Mouse (Mus musculus) stomach, postnatal 0 days (tissue): Measurements from ENCODE around the gene Man2a2. TPM values are rescaled to one million over a fixed set of nuclear protein-coding genes. Genes with fewer than 3 reads are reported as not detected.

Source experiments
- ATAC-seq: fragments of 200-750 bp; cut with Nextera tagmentation; 2 replicates; pipeline ENCODE4 v1.8.0; 2017; ENCODE audit not compliant: low FRiP score, low TSS enrichment
- DNase-seq: peaks from one replicate; pipeline ENCODE4 v3.0.0-alpha.2; 2016; ENCODE audit warnings: low spot score
- H3K27ac ChIP-seq: fragments of 300-500 bp; sonication (generic); replicated peaks from 2 replicates; pipeline ENCODE4 v1.5.1; 2014; ENCODE audit warnings: mild to moderate bottlenecking, control low read depth
- H3K27me3 ChIP-seq: fragments of 300-500 bp; sonication (generic); 2 replicates; pipeline ENCODE4 v1.6.1; 2014; ENCODE audit warnings: low read length; ENCODE audit not compliant: control insufficient read depth, insufficient read depth
- H3K36me3 ChIP-seq: fragments of 300-500 bp; sonication (generic); 2 replicates; pipeline ENCODE4 v1.6.1; 2014; ENCODE audit warnings: low read length, mixed read lengths; ENCODE audit not compliant: control insufficient read depth, insufficient read depth
- H3K4me1 ChIP-seq: fragments of 300-500 bp; sonication (generic); replicated peaks from 2 replicates; pipeline ENCODE4 v1.6.1; 2014; ENCODE audit warnings: antibody characterized with exemption; ENCODE audit not compliant: control insufficient read depth, insufficient read depth
- H3K4me2 ChIP-seq: fragments of 300-500 bp; sonication (generic); replicated peaks from 2 replicates; pipeline ENCODE4 v1.6.1; 2014; ENCODE audit warnings: low read depth, mild to moderate bottlenecking, control low read depth, moderate library complexity
- H3K4me3 ChIP-seq: fragments of 300-500 bp; sonication (generic); 2 replicates; pipeline ENCODE4 v1.5.1; 2014; ENCODE audit warnings: low read depth, low read length, control low read depth
- H3K9ac ChIP-seq: fragments of 300-500 bp; sonication (generic); 2 replicates; pipeline ENCODE4 v1.6.1; 2014; ENCODE audit warnings: mild to moderate bottlenecking, low read length, control low read depth, mixed read lengths
- H3K9me3 ChIP-seq: fragments of 300-500 bp; sonication (generic); 2 replicates; pipeline ENCODE4 v1.6.1; 2016; ENCODE audit warnings: low read length; ENCODE audit not compliant: control insufficient read depth
- CTCF ChIP-seq: IDR thresholded peaks from 2 replicates; pipeline ENCODE4 v1.5.1; 2016; ENCODE audit warnings: antibody characterized with exemption, low read depth, mild to moderate bottlenecking, moderate library complexity
- EP300 ChIP-seq: optimal IDR thresholded peaks from 2 replicates; pipeline ENCODE3; 2016; ENCODE audit warnings: antibody characterized with exemption
- WGBS: fragments of 180-500 bp; shearing (Covaris S2); extraction: QIAGEN DNeasy Blood & Tissue Kit; methylation state at CpG from one replicate; pipeline ENCODE4 v1.1.7; 2014; 5-methylcytosine and 5-hydroxymethylcytosine counted together
- polyA plus RNA-seq: library from polyadenylated mRNA; unstranded; fragments of >200 nt; fragmentation: Nextera tagmentation; extraction: Ambion mirVana; gene quantifications from 2 replicates; pipeline ENCODE4 v1.2.1, GENCODE M21; 2015

Man2a2 gene
- polyA plus RNA-seq, 1 experiment from 2014 or later: 3.6 TPM

GRCm38 (mm10) chr7:80339371-80339770, 31.8 kb downstream of the Man2a2 start:
- Histone ChIP-seq H3K4me2 (peak overlapping the region; percentile 79), H3K27ac (peak overlapping the region; percentile 69), H3K4me1 (peaks cover 7% of the 10 kb centered on the region; the same call in 1 of the 2 replicates), H3K36me3 (peaks cover 21% of the 10 kb centered on the region), H3K27me3 (no peaks in the 10 kb centered on the region), H3K9me3 (no peaks in the 10 kb centered on the region), H3K9ac (peak overlapping the region; percentile 71), H3K4me3 (peak overlapping the region; percentile 59)
- WGBS: 8% methylated on average over 17 of the region's 17 CpGs
- ATAC-seq (no peak), DNase-seq (peak; percentile 53)
- TF ChIP-seq EP300 (no peak), CTCF (no peak)

GRCm38 (mm10) chr7:80336932-80337331, 34.2 kb downstream of the Man2a2 start:
- Histone ChIP-seq H3K4me3 (no peak overlapping the region), H3K27ac (0 out of 2 replicates have a peak overlapping the region, but pooled peaks have one; percentile 8), H3K27me3 (no peaks in the 10 kb centered on the region), H3K9ac (no peak overlapping the region), H3K4me1 (peaks cover 7% of the 10 kb centered on the region; the same call in 1 of the 2 replicates), H3K9me3 (no peaks in the 10 kb centered on the region), H3K36me3 (peaks cover 39% of the 10 kb centered on the region), H3K4me2 (no peak overlapping the region)
- DNase-seq: no peak
- ATAC-seq: no peak
- TF ChIP-seq CTCF (no peak), EP300 (no peak)
- 76% methylated on average over 3 of the region's 3 CpGs for WGBS

- H3K9ac ChIP-seq: no peak overlapping the region
- peaks cover 7% of the 10 kb centered on the region; the same call in 1 of the 2 replicates for H3K4me1 ChIP-seq
- no peak overlapping the region for H3K27ac ChIP-seq
- H3K9me3 ChIP-seq: no peaks in the 10 kb centered on the region
- peak; percentile 66 for ATAC-seq
- peaks cover 56% of the 10 kb centered on the region for H3K36me3 ChIP-seq
- 75% methylated on average over 4 of the region's 4 CpGs for WGBS
- no peak for DNase-seq
- H3K4me3 ChIP-seq: no peak overlapping the region
- H3K4me2 ChIP-seq: no peak overlapping the region
- TF ChIP-seq CTCF (no peak), EP300 (no peak)
- no peaks in the 10 kb centered on the region for H3K27me3 ChIP-seq
Measured at GRCm38 (mm10) chr7:80334848-80335247, 36.3 kb downstream of the Man2a2 start.

GRCm38 (mm10) chr7:80331433-80331832, 39.7 kb downstream of the Man2a2 start:
- no peak for ATAC-seq
- WGBS: 93% methylated on average over 19 of the region's 19 CpGs
- no peak for TF ChIP-seq EP300

GRCm38 (mm10) chr7:80330278-80330677, 40.9 kb downstream of the Man2a2 start:
- DNase-seq (no peak), ATAC-seq (no peak)
- Histone ChIP-seq H3K4me2 (no peak overlapping the region), H3K27ac (no peak overlapping the region), H3K4me1 (no peaks in the 10 kb centered on the region), H3K9ac (no peak overlapping the region), H3K9me3 (no peaks in the 10 kb centered on the region), H3K27me3 (no peaks in the 10 kb centered on the region), H3K36me3 (peaks cover 57% of the 10 kb centered on the region), H3K4me3 (no peak overlapping the region)
- WGBS: 85% methylated on average over 8 of the region's 8 CpGs
- no peak for TF ChIP-seq EP300
- TF ChIP-seq CTCF: no peak

More at GRCm38 (mm10) chr7:80331433-80331832, 39.7 kb downstream of the Man2a2 start:
- Histone ChIP-seq H3K9ac (no peak overlapping the region), H3K4me1 (no peaks in the 10 kb centered on the region), H3K4me3 (no peak overlapping the region), H3K4me2 (no peak overlapping the region), H3K27me3 (no peaks in the 10 kb centered on the region), H3K9me3 (no peaks in the 10 kb centered on the region), H3K27ac (no peak overlapping the region), H3K36me3 (peaks cover 63% of the 10 kb centered on the region)
- DNase-seq: no peak

GRCm38 (mm10) chr7:80326076-80326475, 45.1 kb downstream of the Man2a2 start:
- Histone ChIP-seq H3K36me3 (peaks cover 27% of the 10 kb centered on the region), H3K4me3 (no peak overlapping the region), H3K9ac (no peak overlapping the region), H3K9me3 (no peaks in the 10 kb centered on the region), H3K27me3 (no peaks in the 10 kb centered on the region), H3K4me2 (no peak overlapping the region), H3K4me1 (no peaks in the 10 kb centered on the region), H3K27ac (no peak overlapping the region)
- TF ChIP-seq CTCF: no peak
- no peak for TF ChIP-seq EP300
- DNase-seq (no peak), ATAC-seq (no peak)
- WGBS: 96% methylated on average over 19 of the region's 19 CpGs
